Mouse (Mus musculus): ENCODE measurements at regions not wholly inside any gene's neighbourhood (a gene's known extent, or its start where the extent isn't known, plus 50 kb on each side); places are given as distances from the start of the nearest gene placed in this dataset.

GRCm38 (mm10) chr11:18734075-18734474 is 284.7 kb downstream of the Meis1 start:
- intact Hi-C loops (cut with DNase I), result no loop called here
- DNase-seq (ENCODE audit: low spot score in 2 of 2), result no peak

- DNase-seq (ENCODE audit: low spot score in 2 of 2), result no peak
- intact Hi-C loops (cut with DNase I), result no loop called here
Measured at GRCm38 (mm10) chr11:18729742-18730141, 289.0 kb downstream of the Meis1 start.

GRCm38 (mm10) chr11:18722770-18723169 is 296.0 kb downstream of the Meis1 start:
- intact Hi-C loops (cut with DNase I), result no loop called here
- no peak for DNase-seq (ENCODE audit: low spot score in 2 of 2)

- no peak for DNase-seq (ENCODE audit: low spot score in 2 of 2)
- intact Hi-C loops (cut with DNase I), result no loop called here
Measured at GRCm38 (mm10) chr11:18715851-18716126, 303.0 kb downstream of the Meis1 start.

GRCm38 (mm10) chr11:18715050-18715850 is 303.5 kb downstream of the Meis1 start:
- no peak for DNase-seq (ENCODE audit: low spot score in 2 of 2)
- intact Hi-C loops (cut with DNase I), result no loop called here

- DNase-seq (ENCODE audit: low spot score in 2 of 2), result no peak
- intact Hi-C loops (cut with DNase I), result no loop called here
Measured at GRCm38 (mm10) chr11:18714400-18714799, 304.4 kb downstream of the Meis1 start.

- DNase-seq (ENCODE audit: low spot score in 2 of 2), result peak; percentile 43 to 72
- intact Hi-C loops (cut with DNase I), result no loop called here
Measured at GRCm38 (mm10) chr11:18712642-18713053, 306.1 kb downstream of the Meis1 start.

- no peak for DNase-seq (ENCODE audit: low spot score in 2 of 2)
- intact Hi-C loops (cut with DNase I), result no loop called here
Measured at GRCm38 (mm10) chr11:18709628-18710027, 309.2 kb downstream of the Meis1 start.

- intact Hi-C loops (cut with DNase I), result no loop called here
- peak in 1 of 2 experiments; percentile 9 for DNase-seq (ENCODE audit: low spot score in 2 of 2)
Measured at GRCm38 (mm10) chr11:18681593-18681992, 337.2 kb downstream of the Meis1 start.

GRCm38 (mm10) chr11:18676876-18677275 is 341.9 kb downstream of the Meis1 start:
- intact Hi-C loops (cut with DNase I), result no loop called here
- DNase-seq (ENCODE audit: low spot score in 2 of 2), result no peak

- intact Hi-C loops (cut with DNase I), result no loop called here
- peak in 1 of 2 experiments; percentile 49 for DNase-seq (ENCODE audit: low spot score in 2 of 2)
Measured at GRCm38 (mm10) chr11:18670967-18671366, 347.8 kb downstream of the Meis1 start.

GRCm38 (mm10) chr11:18669322-18669721 is 349.5 kb downstream of the Meis1 start:
- intact Hi-C loops (cut with DNase I), result no loop called here
- DNase-seq (ENCODE audit: low spot score in 2 of 2), result no peak

GRCm38 (mm10) chr11:18656358-18656757 is 362.4 kb downstream of the Meis1 start:
- intact Hi-C loops (cut with DNase I), result no loop called here

GRCm38 (mm10) chr11:18631975-18632773 is 386.6 kb downstream of the Meis1 start:
- no peak for DNase-seq (ENCODE audit: low spot score in 2 of 2)
- intact Hi-C loops (cut with DNase I), result no loop called here

More at GRCm38 (mm10) chr11:18656358-18656757, 362.4 kb downstream of the Meis1 start:
- DNase-seq (ENCODE audit: low spot score in 2 of 2), result no peak

- intact Hi-C loops (cut with DNase I), result no loop called here
- no peak for DNase-seq (ENCODE audit: low spot score in 2 of 2)
Measured at GRCm38 (mm10) chr11:18631570-18631969, 387.2 kb downstream of the Meis1 start.

GRCm38 (mm10) chr11:18621777-18622176 is 397.0 kb downstream of the Meis1 start:
- intact Hi-C loops (cut with DNase I), result no loop called here
- DNase-seq (ENCODE audit: low spot score in 2 of 2), result no peak

- intact Hi-C loops (cut with DNase I), result no loop called here
- no peak for DNase-seq (ENCODE audit: low spot score in 2 of 2)
Measured at GRCm38 (mm10) chr11:18604836-18605235, 413.9 kb downstream of the Meis1 start.

- no peak for DNase-seq (ENCODE audit: low spot score in 2 of 2)
- intact Hi-C loops (cut with DNase I), result loop anchor here (1.0 kb wide), 1 partner anchor 12 kb away; no protein-coding TSS in a partner anchor
Measured at GRCm38 (mm10) chr11:18601568-18602182, 417.1 kb downstream of the Meis1 start.

GRCm38 (mm10) chr11:18598349-18598748 is 420.4 kb downstream of the Meis1 start:
- DNase-seq (ENCODE audit: low spot score in 2 of 2), result no peak
- intact Hi-C loops (cut with DNase I), result no loop called here

- no peak for DNase-seq (ENCODE audit: low spot score in 2 of 2)
- intact Hi-C loops (cut with DNase I), result no loop called here
Measured at GRCm38 (mm10) chr11:18596996-18597395, 421.8 kb downstream of the Meis1 start.

- no peak for DNase-seq (ENCODE audit: low spot score in 2 of 2)
- intact Hi-C loops (cut with DNase I), result no loop called here
Measured at GRCm38 (mm10) chr11:18590487-18590886, 428.3 kb downstream of the Meis1 start.

Data from left cerebral cortex, postnatal 25 days (tissue).